Mouse (Mus musculus): ENCODE measurements around the gene Arhgef12. TPM values are rescaled to one million over a fixed set of nuclear protein-coding genes. Genes with fewer than 3 reads are reported as not detected.
"Not testable (repeated sequence)": the region's sequence is repeated elsewhere in the genome, so short reads cannot be mapped to it uniquely, and the experiment has no call there.

The Arhgef12 gene
- total and polyA plus RNA-seq, 3 experiments: 34.8 to 150 (median 136) TPM

GRCm38 (mm10) chr9:42994708-42995107 is 112.3 kb downstream of the Arhgef12 start:
- Histone ChIP-seq H3K4me3 (no peak overlapping the region), H3K27me3 (ENCODE audit: control insufficient read depth, insufficient read depth, low read length) (no peaks in the 10 kb centered on the region), H3K27ac (no peak overlapping the region), H3K79me2 (replicated peaks; ENCODE audit: control insufficient read depth, insufficient read depth, low read length) (no peaks in the 10 kb centered on the region), H3K9ac (ENCODE audit: low read depth, low read length) (no peak overlapping the region), H3K36me3 (ENCODE audit: control insufficient read depth, insufficient read depth, low read length) (peaks cover 4% of the 10 kb centered on the region; the same call in 1 of the 2 replicates), H3K4me1 (ENCODE audit: control insufficient read depth, insufficient read depth, low read length) (no peaks in the 10 kb centered on the region; the same call in 1 of the 2 replicates)
- 80% methylated on average over 4 of the region's 4 CpGs for WGBS
- intact Hi-C loops (cut with DNase I): loop anchor here (2.0 kb wide), 1 partner anchor 20 kb away; no protein-coding TSS in a partner anchor
- DNase-seq: no peak
- TF ChIP-seq POLR2A (IDR thresholded peaks at IDR 0.05; ENCODE audit: insufficient read depth, low read depth, low read length): no peak
- TF ChIP-seq EP300 (IDR thresholded peaks at IDR 0.05; ENCODE audit: insufficient read depth, low read depth, low read length): no peak
- TF ChIP-seq CTCF (IDR thresholded peaks at IDR 0.05): no peak

- H3K27me3 ChIP-seq (ENCODE audit: control insufficient read depth, insufficient read depth, low read length): no peaks in the 10 kb centered on the region
- peaks cover 4% of the 10 kb centered on the region; the same call in 1 of the 2 replicates for H3K36me3 ChIP-seq (ENCODE audit: control insufficient read depth, insufficient read depth, low read length)
- WGBS: 82% methylated on average over 4 of the region's 4 CpGs
- H3K4me3 ChIP-seq: no peak overlapping the region
- intact Hi-C loops (cut with DNase I): loop anchor here (2.0 kb wide), 1 partner anchor 19 kb away; no protein-coding TSS in a partner anchor
- no peak overlapping the region for H3K9ac ChIP-seq (ENCODE audit: low read depth, low read length)
- no peak overlapping the region for H3K27ac ChIP-seq
- H3K4me1 ChIP-seq (ENCODE audit: control insufficient read depth, insufficient read depth, low read length): no peaks in the 10 kb centered on the region; the same call in 1 of the 2 replicates
- DNase-seq: no peak
- H3K79me2 ChIP-seq (replicated peaks; ENCODE audit: control insufficient read depth, insufficient read depth, low read length): no peaks in the 10 kb centered on the region
- TF ChIP-seq POLR2A (IDR thresholded peaks at IDR 0.05; ENCODE audit: insufficient read depth, low read depth, low read length): no peak
- TF ChIP-seq EP300 (IDR thresholded peaks at IDR 0.05; ENCODE audit: insufficient read depth, low read depth, low read length): no peak
- no peak for TF ChIP-seq CTCF (IDR thresholded peaks at IDR 0.05)
These were observed 113.4 kb downstream of the Arhgef12 start for GRCm38 (mm10) chr9:42993659-42994058.

- Histone ChIP-seq H3K36me3 (ENCODE audit: control insufficient read depth, insufficient read depth, low read length) (peaks cover 4% of the 10 kb centered on the region), H3K27me3 (ENCODE audit: control insufficient read depth, insufficient read depth, low read length) (no peaks in the 10 kb centered on the region), H3K4me1 (ENCODE audit: control insufficient read depth, insufficient read depth, low read length) (no peaks in the 10 kb centered on the region), H3K9ac (ENCODE audit: low read depth, low read length) (no peak overlapping the region), H3K79me2 (replicated peaks; ENCODE audit: control insufficient read depth, insufficient read depth, low read length) (no peaks in the 10 kb centered on the region), H3K27ac (no peak overlapping the region), H3K4me3 (no peak overlapping the region)
- TF ChIP-seq CTCF (IDR thresholded peaks at IDR 0.05): no peak
- TF ChIP-seq POLR2A (IDR thresholded peaks at IDR 0.05; ENCODE audit: insufficient read depth, low read depth, low read length): no peak
- no peak for TF ChIP-seq EP300 (IDR thresholded peaks at IDR 0.05; ENCODE audit: insufficient read depth, low read depth, low read length)
- 83% methylated on average over 4 of the region's 4 CpGs for WGBS
- intact Hi-C loops (cut with DNase I): no loop called here
- no peak for DNase-seq
These were observed 119.1 kb downstream of the Arhgef12 start for GRCm38 (mm10) chr9:42987988-42988387.

DNA sequence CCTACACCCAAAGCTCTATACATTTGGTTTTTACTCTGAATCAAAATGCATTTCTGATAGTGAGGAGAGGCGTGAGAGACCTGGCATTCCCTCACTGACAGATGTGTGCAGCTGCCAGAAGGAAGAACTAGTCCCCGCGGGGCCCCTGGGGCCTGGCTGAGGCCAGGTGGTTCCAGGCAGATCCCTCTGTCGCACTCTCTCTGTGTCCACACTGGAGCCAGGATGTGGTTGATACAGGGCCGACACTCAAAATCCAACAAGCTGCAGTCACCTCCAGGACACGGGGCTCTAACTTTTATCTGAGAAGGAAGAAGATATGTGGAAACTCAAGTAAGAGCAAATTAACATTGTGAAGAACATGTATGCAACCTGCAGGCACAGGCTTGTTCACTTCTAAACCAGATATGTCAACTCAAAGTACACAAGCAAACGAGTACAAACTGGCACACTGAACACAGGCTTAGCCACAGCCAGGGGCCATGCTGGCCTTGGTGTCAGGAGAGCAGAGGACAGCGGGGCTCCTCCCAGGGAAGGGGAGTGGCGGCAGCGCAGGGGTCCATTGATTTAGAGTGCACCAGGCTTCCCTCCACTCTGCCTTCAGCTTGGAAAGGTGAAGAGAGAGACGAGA is 138.0 kb downstream of the Arhgef12 start:
- WGBS: 65% methylated on average over 11 of the region's 11 CpGs
- no peak for DNase-seq
- H3K36me3 ChIP-seq (ENCODE audit: control insufficient read depth, insufficient read depth, low read length): no peaks in the 10 kb centered on the region

DNA sequence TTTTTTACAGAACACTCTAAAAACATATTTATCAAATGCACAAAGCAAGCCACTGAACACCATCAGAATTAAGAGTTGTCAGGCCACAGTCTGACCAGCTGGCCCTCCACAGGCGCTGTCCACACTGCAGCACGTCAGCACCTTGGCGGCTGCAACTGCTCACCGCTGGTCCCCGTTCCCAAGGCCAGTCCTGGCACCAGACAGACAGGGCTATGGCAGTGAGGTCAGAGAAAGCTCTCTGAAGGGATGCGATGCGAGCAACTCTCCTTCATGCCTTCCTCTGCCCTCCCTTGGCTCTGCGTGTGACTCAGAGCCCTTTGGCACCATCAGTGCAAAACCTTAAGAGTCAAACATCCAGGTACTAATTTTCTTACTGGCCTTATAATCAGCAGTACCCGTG is 139.3 kb downstream of the Arhgef12 start:
- Histone ChIP-seq H3K27me3 (ENCODE audit: control insufficient read depth, insufficient read depth, low read length) (no peaks in the 10 kb centered on the region), H3K36me3 (ENCODE audit: control insufficient read depth, insufficient read depth, low read length) (no peaks in the 10 kb centered on the region), H3K4me3 (no peak overlapping the region), H3K9ac (ENCODE audit: low read depth, low read length) (no peak overlapping the region), H3K79me2 (replicated peaks; ENCODE audit: control insufficient read depth, insufficient read depth, low read length) (no peaks in the 10 kb centered on the region), H3K4me1 (ENCODE audit: control insufficient read depth, insufficient read depth, low read length) (no peaks in the 10 kb centered on the region), H3K27ac (no peak overlapping the region)
- no peak for DNase-seq
- TF ChIP-seq EP300 (IDR thresholded peaks at IDR 0.05; ENCODE audit: insufficient read depth, low read depth, low read length) (no peak), POLR2A (IDR thresholded peaks at IDR 0.05; ENCODE audit: insufficient read depth, low read depth, low read length) (no peak), CTCF (IDR thresholded peaks at IDR 0.05) (no peak)
- 64% methylated on average over 9 of the region's 9 CpGs for WGBS
- intact Hi-C loops (cut with DNase I): no loop called here

More for the DNA sequence above, 138.0 kb downstream of the Arhgef12 start:
- H3K4me3 ChIP-seq: no peak overlapping the region
- H3K27ac ChIP-seq: no peak overlapping the region
- intact Hi-C loops (cut with DNase I): no loop called here
- no peaks in the 10 kb centered on the region for H3K27me3 ChIP-seq (ENCODE audit: control insufficient read depth, insufficient read depth, low read length)
- no peaks in the 10 kb centered on the region for H3K4me1 ChIP-seq (ENCODE audit: control insufficient read depth, insufficient read depth, low read length)
- no peak for TF ChIP-seq CTCF (IDR thresholded peaks at IDR 0.05)
- TF ChIP-seq POLR2A (IDR thresholded peaks at IDR 0.05; ENCODE audit: insufficient read depth, low read depth, low read length): no peak
- TF ChIP-seq EP300 (IDR thresholded peaks at IDR 0.05; ENCODE audit: insufficient read depth, low read depth, low read length): no peak
- no peaks in the 10 kb centered on the region for H3K79me2 ChIP-seq (replicated peaks; ENCODE audit: control insufficient read depth, insufficient read depth, low read length)
- H3K9ac ChIP-seq (ENCODE audit: low read depth, low read length): no peak overlapping the region

DNA sequence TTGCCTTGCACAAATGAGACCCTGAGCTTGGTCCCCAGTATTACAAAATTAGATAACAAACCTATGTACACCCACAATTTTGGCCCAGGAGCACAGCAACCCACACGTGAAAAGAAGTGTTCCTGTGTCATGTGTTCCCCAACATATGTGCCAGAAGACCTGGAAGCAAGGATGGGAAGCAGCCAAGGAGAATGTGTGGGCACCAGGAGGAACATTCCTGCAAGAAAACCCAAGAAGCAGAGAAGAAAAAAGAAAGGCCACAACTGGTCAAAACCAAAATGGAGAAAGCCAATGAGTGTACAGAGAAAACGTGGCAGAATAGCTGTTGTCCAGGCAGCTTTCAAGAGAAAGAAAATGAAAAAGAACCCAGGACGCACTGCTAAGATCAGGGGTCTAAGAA is 142.2 kb downstream of the Arhgef12 start:
- H3K36me3 ChIP-seq (ENCODE audit: control insufficient read depth, insufficient read depth, low read length); DNase-seq; H3K27ac ChIP-seq; H3K79me2 ChIP-seq (replicated peaks; ENCODE audit: control insufficient read depth, insufficient read depth, low read length); H3K4me3 ChIP-seq; intact Hi-C loops (cut with DNase I); H3K27me3 ChIP-seq (ENCODE audit: control insufficient read depth, insufficient read depth, low read length); H3K4me1 ChIP-seq (ENCODE audit: control insufficient read depth, insufficient read depth, low read length); H3K9ac ChIP-seq (ENCODE audit: low read depth, low read length): not testable (repeated sequence)
- 95% methylated on average over 3 of the region's 3 CpGs for WGBS

Data from heart, adult 2 months (tissue).